Mouse (Mus musculus): Measurements from ENCODE around the gene Olfr410. TPM values are rescaled to one million over a fixed set of nuclear protein-coding genes. Genes with fewer than 3 reads are reported as not detected.

Olfr410 gene
- total RNA-seq (2021) (not detected), polyA plus RNA-seq (2012; rRNA removed) (not detected in 2 replicates)
- long read RNA-seq, result 0 reads

- no peak for DNase-seq
These were observed at the start of gene Olfr410 for GRCm38 (mm10) chr11:74337931-74338330. TSS of gene Olfr410 (minus strand) at chr11:74338031.

- DNase-seq, result no peak
These were observed 49.4 kb upstream of the Olfr410 start for GRCm38 (mm10) chr11:74387203-74387602.

- peak; percentile 41 for DNase-seq
These were observed 47.8 kb upstream of the Olfr410 start for GRCm38 (mm10) chr11:74385674-74386073.

- peak; percentile 38 for DNase-seq
These were observed 41.5 kb upstream of the Olfr410 start for GRCm38 (mm10) chr11:74379166-74379873.

GRCm38 (mm10) chr11:74376847-74377246, 39.0 kb upstream of the Olfr410 start:
- DNase-seq, result peak; percentile 47

- peak; percentile 70 for DNase-seq
These were observed 33.7 kb upstream of the Olfr410 start for GRCm38 (mm10) chr11:74371393-74372100.

GRCm38 (mm10) chr11:74361769-74362168, 23.9 kb upstream of the Olfr410 start, which contains the start of gene Olfr412:
TSS of gene Olfr412 (plus strand) at chr11:74362069.
- DNase-seq, result no peak

- DNase-seq, result no peak
These were observed 14.7 kb upstream of the Olfr410 start, which contains the start of gene Olfr411 for GRCm38 (mm10) chr11:74352550-74352949. TSS of gene Olfr411 (minus strand) at chr11:74352650.

GRCm38 (mm10) chr11:74328781-74329180, 9.1 kb downstream of the Olfr410 start:
- DNase-seq, result no peak

- DNase-seq, result no peak
These were observed 11.8 kb downstream of the Olfr410 start for GRCm38 (mm10) chr11:74326044-74326443.

GRCm38 (mm10) chr11:74287256-74287655, 50.6 kb downstream of the Olfr410 start:
- no peak for DNase-seq

- no peak for DNase-seq
These were observed 54.4 kb downstream of the Olfr410 start, which contains the start of gene Olfr59 for GRCm38 (mm10) chr11:74283436-74283835. TSS of gene Olfr59 (plus strand) at chr11:74283736.

Other genes starting within 250 kb of the Olfr410 start
- gene Olfr401, start 224.3 kb downstream of the Olfr410 start, total RNA-seq (2021), result not detected
- gene Olfr401, start 224.3 kb downstream of the Olfr410 start, polyA plus RNA-seq (2012; rRNA removed), result not detected in 2 replicates
- not detected for gene Olfr402, start 184.5 kb downstream of the Olfr410 start, total RNA-seq (2021)
- not detected in 2 replicates for gene Olfr402, start 184.5 kb downstream of the Olfr410 start, polyA plus RNA-seq (2012; rRNA removed)
- gene Olfr403, start 151.8 kb downstream of the Olfr410 start, total RNA-seq (2021), result not detected
- gene Olfr403, start 151.8 kb downstream of the Olfr410 start, polyA plus RNA-seq (2012; rRNA removed), result not detected in 2 replicates
- gene Olfr43, start 126.7 kb downstream of the Olfr410 start, total RNA-seq (2021), result not detected
- not detected in 2 replicates for gene Olfr43, start 126.7 kb downstream of the Olfr410 start, polyA plus RNA-seq (2012; rRNA removed)
- gene Olfr406, start 78.2 kb downstream of the Olfr410 start, total RNA-seq (2021), result not detected
- not detected in 2 replicates for gene Olfr406, start 78.2 kb downstream of the Olfr410 start, polyA plus RNA-seq (2012; rRNA removed)
- gene Olfr59, start 54.3 kb downstream of the Olfr410 start, total RNA-seq (2021), result not detected
- gene Olfr59, start 54.3 kb downstream of the Olfr410 start, polyA plus RNA-seq (2012; rRNA removed), result not detected in 2 replicates
- not detected for gene Olfr411, start 14.6 kb upstream of the Olfr410 start, total RNA-seq (2021)
- not detected in 2 replicates for gene Olfr411, start 14.6 kb upstream of the Olfr410 start, polyA plus RNA-seq (2012; rRNA removed)
- not detected for gene Olfr412, start 24.0 kb upstream of the Olfr410 start, total RNA-seq (2021)
- not detected in 2 replicates for gene Olfr412, start 24.0 kb upstream of the Olfr410 start, polyA plus RNA-seq (2012; rRNA removed)